Mouse (Mus musculus) thymus, adult 18-20 months (tissue): ENCODE measurements around the gene Bmp2k.

Experiments
- DNase-seq, 2 experiments: peaks; one replicate each; pipeline ENCODE4 v3.0.0; 2022; ENCODE audit warnings: mixed read lengths in 2 of 2

The Bmp2k gene

DNA sequence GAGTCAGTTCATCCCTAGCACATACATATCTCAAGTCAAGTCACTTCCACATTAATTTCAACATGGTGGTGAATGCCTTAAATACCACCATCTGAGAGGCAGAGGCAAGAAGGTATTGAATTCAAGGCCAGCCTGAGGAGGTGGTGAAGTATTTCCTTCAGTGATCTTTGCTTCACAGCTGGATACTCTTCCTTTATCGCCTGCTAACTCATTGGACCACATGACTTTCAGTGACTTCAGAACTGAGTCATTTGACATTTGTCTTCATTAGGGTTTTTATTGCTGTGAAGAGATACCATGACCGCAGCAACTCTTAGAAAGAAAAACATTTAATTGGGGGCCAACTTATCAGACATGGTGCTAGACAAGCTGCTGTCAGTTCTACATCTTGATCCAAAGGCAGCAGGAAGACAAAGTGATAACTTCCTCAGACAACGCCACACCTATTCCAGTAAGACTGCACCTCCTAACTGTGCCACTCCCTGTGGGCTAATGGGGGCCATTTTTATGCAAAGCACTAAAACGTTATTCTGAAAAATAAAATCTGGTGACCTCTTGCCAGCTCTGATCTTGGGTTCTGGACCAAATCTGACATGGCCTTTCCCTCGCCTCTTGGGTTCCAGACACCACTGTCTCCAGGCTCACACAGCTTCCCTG, 24.9 kb upstream of the Bmp2k start:
- DNase-seq = no peak

- no peak for DNase-seq
These were observed 23.8 kb upstream of the Bmp2k start for GRCm38 (mm10) chr5:96973714-96974113.

- DNase-seq = no peak
These were observed 22.8 kb upstream of the Bmp2k start for GRCm38 (mm10) chr5:96974661-96975060.

DNA sequence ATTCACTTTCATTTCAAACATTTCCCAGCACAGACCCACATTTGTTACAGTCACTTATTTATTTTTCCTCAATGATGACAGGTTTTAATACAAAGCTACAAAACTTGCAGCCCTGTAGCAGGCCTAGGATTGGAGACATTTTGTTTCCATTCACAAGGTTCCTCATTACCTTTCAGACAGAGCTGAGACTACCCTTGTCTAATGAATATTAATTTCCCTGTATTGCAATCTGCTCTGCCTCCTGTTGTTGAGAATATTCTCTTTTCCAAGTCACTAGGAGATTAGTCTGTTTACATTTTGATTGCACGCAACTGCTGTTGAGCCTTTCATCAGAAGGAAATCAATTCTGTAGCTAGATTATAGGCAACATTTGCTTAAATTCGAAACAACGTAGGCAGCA, 22.4 kb upstream of the Bmp2k start:
- no peak for DNase-seq

DNA sequence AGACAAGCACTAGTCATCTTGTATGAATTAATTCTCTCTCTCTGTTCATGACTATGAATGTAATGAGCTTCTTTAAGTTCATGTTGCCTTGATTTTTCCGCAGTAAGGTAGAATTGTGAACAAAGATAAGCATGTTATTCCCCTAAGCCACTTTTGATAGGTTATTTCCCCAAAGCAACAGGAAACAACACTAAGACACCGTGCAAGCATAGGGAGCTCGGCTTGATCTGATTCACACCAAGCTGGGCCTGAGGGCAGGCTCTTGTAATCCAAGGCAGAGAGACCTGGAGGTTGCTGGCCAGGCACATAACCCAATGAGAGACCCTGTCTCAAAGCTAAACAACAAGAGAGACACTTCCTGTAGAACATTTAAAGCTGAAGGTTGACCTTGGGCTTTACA, 21.3 kb upstream of the Bmp2k start:
- DNase-seq = no peak

- no peak for DNase-seq
These were observed 18.0 kb upstream of the Bmp2k start for GRCm38 (mm10) chr5:96979296-96980007.

DNA sequence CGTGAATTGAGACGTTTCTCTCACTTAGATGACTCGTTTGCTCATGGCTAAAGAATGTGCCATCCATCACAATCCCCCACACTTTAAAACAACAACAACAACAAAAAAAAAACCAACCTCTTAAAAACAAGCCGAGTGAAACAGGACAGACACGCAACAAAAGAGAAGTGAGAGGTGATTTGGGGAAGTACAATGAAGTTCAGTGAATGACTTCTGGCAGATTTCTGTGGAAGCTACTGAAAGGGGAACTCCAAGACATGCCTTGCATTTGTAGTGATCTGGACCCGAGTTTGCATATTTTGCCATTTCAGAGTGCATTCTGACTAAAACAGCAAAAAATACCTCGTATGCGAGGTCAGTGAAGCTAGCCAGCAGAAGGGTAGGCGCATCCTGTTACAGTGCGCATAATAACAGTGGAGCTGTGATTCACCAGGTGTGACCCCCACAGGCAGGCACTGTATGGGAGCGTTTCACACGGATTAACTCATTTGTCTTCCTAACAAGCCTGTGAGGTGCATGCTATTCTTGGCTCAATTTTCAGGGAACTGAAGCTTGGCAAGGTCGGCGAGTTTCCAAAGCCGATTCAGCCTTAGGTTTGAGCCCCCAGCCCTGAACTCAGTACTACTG, 17.4 kb upstream of the Bmp2k start:
- DNase-seq = no peak

DNA sequence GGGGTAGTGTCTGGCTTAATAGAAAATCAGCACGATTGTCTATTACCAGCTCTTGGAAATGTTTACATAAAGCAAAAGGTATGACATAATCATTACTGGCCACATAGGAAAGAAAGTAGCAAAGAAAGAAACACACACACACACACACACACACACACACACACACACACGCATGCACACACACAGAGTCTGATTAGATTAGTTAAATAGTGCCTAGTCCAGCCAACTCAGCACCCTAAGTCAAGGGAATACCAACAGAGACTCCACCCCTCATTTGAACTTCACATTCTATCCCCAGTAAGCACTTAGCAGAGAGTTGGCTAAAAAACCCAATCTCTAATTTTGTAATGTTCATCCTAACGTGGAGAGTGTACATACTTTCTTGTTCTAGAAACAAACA, 15.5 kb upstream of the Bmp2k start:
- DNase-seq = no peak

GRCm38 (mm10) chr5:96983142-96983541, 14.3 kb upstream of the Bmp2k start:
- DNase-seq = no peak

- no peak for DNase-seq
These were observed 10.6 kb upstream of the Bmp2k start for GRCm38 (mm10) chr5:96986850-96987249.

DNA sequence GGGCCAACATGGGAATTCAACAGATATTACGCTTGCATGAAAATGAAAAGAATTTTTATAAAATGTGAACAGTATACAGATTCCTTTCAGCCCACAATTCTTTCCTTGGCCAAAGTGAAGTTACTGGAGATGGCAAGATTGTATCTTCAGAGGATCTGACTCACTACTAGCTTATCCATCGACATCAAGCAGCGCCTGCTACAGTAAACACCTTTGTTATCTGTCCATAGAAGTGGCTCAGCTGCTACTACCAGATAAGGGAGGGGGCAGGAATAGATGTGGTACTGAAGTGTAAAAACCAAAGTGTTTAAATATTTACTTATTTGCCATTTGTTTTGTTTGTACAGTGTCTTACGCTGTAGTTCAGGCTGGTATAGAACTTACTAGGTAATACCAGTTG, 8.6 kb upstream of the Bmp2k start:
- DNase-seq = no peak

GRCm38 (mm10) chr5:96991156-96991555, 6.3 kb upstream of the Bmp2k start:
- no peak for DNase-seq

GRCm38 (mm10) chr5:96992651-96993050, 4.8 kb upstream of the Bmp2k start:
- DNase-seq = no peak

- DNase-seq = no peak
These were observed 4.4 kb upstream of the Bmp2k start for GRCm38 (mm10) chr5:96993057-96993456.

GRCm38 (mm10) chr5:96995791-96996190, 1.7 kb upstream of the Bmp2k start:
- DNase-seq = no peak

DNA sequence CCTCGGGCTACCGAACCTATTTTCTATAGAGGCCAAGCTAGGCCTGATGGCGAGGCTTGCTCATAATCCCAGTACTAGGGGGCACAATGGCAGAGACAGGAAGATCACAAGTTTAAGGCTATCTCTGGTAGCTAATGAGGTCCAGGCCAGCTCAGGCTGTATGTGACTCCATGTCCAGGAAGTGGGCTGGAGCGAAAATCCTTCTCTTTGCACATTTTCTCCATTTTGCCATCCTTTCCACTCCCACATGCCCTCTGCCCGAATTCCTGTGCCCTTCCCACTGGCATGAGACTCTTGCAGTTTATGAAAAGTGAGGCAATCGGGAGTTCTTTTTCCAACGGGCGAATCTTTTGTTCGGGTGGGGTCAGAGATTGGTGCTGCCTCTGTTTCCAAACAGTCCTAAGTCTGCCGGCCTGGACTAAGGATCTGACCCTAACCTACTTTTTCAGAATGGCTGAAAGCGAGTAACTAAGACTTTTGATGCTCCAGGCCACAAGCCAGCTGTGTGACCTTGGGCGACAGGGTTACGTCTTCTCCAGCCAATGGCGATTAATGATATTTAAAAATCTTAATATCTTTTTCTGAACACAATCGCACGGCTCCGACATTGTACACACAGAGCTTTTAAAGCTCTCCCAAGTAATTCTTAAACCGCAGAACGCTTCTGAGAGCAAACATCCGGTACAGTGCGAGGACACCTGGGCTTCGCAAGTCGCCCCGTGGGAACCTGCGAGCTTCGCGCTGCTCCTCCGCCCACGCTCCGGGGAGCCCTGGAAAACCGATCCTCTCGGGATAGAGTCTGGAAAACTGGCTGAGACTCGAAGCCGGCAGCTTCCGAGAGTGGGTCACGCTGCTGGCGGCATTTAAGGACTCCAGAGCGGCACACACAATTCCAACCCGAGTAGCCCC, 834 bp upstream of the Bmp2k start:
- peak; percentile 72 to 81 for DNase-seq

DNA sequence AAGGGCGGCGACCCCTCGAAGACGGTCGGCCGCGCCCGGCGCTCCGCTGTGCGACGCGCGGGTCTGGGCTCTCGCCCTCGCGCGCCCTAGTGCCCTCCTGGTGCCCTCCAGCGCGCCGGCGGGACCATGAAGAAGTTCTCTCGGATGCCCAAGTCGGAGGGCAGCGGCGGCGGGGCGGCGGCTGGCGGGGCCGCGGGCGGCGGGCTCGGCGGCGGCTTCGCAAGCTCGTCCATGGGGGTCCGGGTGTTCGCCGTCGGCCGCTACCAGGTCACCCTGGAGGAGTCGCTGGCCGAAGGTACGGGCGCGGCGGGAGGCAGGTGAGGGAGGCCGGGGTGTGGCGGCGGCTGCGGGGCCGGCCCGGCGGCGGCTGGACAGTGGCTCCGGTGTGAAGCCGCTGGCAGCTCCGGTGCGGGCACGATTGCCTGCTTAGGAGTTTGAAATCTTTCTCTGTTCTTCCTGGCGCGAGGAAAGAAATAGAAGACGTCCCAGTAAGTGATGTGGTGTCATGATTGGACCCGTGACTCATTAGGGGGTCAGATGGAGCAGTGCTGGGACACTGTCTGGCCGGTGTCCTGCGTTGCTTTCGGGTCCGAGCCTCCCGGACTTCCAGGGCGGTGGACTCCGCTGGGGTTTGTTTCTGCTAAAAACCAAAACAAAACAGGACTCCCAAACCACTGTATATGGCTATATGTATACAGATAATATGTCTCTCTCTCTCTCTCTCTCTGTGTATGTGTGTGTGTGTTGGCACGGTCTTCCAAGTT, 495 bp downstream of the Bmp2k start:
- peak; percentile 57 to 60 for DNase-seq

DNA sequence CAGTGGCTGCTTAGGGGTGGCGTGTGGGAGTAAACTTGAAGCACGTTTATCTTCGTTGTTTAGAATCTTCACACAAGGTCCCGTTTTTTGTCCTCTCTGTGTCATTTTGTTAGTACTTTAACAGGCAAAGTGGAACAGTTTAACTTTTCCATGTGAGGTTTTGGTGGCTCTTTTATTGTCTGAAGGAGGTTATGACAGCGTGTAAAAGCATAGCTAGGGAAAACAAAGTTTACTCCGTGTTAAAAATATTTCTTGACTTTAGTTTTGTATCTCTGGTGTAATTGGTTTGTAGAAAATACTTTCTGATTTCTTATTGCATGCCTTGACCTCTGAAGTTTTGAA, 1.0 kb downstream of the Bmp2k start:
- no peak for DNase-seq

- DNase-seq = no peak
These were observed 2.1 kb downstream of the Bmp2k start for GRCm38 (mm10) chr5:96999601-97000000.

DNA sequence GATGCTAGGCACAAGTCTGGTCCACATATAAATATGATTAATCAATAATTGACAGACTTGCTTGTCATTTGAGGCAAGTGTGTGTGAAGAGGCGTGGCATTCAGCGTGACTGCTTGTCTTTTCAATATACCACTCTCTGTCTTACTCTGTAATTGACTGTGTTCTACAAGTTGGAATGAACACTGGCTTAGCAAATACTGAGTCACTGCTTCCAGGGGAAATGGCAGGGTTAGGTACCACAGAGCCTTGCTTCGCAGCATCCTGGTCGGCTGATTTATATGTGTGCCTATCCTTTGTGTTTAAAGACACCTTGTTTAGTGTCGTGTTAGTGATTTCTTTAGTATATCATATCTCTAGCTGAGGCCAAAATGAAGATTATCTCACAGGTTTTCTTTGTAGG, 3.0 kb downstream of the Bmp2k start:
- DNase-seq = no peak

DNA sequence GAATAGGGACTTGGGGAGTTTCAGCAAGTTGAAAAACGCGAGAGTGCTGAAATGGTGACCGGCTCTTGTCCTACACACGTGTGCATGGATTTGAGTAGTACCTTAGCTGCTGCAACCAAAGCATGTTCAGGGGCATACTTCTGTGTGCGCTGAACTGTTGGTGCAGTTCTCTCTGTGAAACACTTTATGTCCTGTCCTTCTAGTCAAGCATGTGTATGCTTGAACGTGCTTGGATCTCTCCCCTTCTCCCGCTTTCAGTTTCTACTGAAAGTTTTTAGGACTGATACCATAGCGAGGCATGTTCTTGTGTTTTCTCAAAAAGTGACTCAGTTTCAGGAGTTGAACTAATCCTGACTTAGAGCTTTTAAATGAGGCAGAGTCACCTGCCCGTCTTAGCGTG, 3.7 kb downstream of the Bmp2k start:
- DNase-seq = no peak

DNA sequence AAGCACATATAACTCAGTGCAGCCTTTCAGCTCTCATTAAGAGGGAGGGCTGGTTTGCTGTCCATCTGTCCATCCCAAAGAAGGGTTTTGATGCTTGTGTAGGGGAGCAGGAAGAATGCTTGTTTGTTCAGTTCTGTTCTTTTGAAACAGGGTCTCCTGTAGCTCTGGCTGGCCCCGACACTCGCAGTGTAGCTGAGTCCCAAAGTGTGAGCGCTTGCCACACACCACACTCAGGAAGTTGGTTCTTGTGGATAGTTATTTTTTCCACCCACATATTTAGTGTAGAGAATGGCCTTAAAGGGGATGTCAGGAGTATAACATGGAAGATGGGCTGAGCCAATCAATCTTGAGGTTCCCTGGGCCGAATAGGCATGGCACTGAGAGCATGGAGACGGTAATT, 4.1 kb downstream of the Bmp2k start:
- no peak for DNase-seq

DNA sequence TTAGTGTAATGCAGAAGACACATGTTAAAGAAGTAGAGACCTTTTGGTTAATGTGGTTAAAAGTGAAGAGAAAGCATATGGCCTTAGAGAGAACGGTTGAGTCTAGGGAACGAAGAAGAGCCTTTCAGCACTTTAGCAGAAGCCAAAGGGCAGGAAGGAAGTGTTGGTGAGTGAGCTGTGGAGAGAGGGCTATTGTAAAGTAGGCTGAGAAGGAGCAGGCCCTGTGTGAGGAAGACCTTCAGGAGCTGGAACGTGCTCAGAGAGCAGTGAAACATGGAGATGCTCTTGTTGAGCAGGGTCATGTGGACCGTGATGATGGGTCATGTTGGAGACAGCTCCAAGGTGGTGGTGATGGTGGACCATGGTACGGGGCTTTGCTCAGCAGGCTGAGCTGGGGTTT, 4.8 kb downstream of the Bmp2k start:
- DNase-seq = no peak
